Mouse (Mus musculus): ENCODE measurements around the gene H2-T24. TPM values are rescaled to one million over a fixed set of nuclear protein-coding genes. Genes with fewer than 3 reads are reported as not detected.

H2-T24 gene
- polyA plus RNA-seq, 1 experiment from 2014 or later, result 2.9 TPM

- WGBS (ENCODE audit: insufficient replicate concordance), result 80% methylated on average over 7 of the region's 7 CpGs
- Histone ChIP-seq H3K27ac (ENCODE audit: low read depth, low read length) (no peak overlapping the region), H3K4me1 (ENCODE audit: control insufficient read depth, insufficient read depth, low read length) (no peaks in the 10 kb centered on the region), H3K4me2 (no peak overlapping the region), H3K9ac (ENCODE audit: low read depth, low read length) (no peak overlapping the region), H3K4me3 (ENCODE audit: low read depth, low read length) (no peak overlapping the region), H3K27me3 (ENCODE audit: control insufficient read depth, insufficient read depth, low read length) (no peaks in the 10 kb centered on the region), H3K9me3 (replicated peaks; ENCODE audit: control insufficient read depth, low read length) (no peaks in the 10 kb centered on the region), H3K36me3 (ENCODE audit: control insufficient read depth, insufficient read depth, low read length) (no peaks in the 10 kb centered on the region)
- ATAC-seq (replicated peaks; ENCODE audit: insufficient number of reproducible peaks, low FRiP score, low TSS enrichment), result no peak
These were observed 8.7 kb upstream of the H2-T24 start for GRCm38 (mm10) chr17:36028879-36029619.

- no peak overlapping the region for H3K9ac ChIP-seq (ENCODE audit: low read depth, low read length)
- no peaks in the 10 kb centered on the region for H3K9me3 ChIP-seq (replicated peaks; ENCODE audit: control insufficient read depth, low read length)
- no peak overlapping the region for H3K4me3 ChIP-seq (ENCODE audit: low read depth, low read length)
- no peaks in the 10 kb centered on the region for H3K27me3 ChIP-seq (ENCODE audit: control insufficient read depth, insufficient read depth, low read length)
- no peak overlapping the region for H3K4me2 ChIP-seq
- H3K4me1 ChIP-seq (ENCODE audit: control insufficient read depth, insufficient read depth, low read length), result peaks cover 3% of the 10 kb centered on the region; the same call in 1 of the 2 replicates
- no peak for ATAC-seq (replicated peaks; ENCODE audit: insufficient number of reproducible peaks, low FRiP score, low TSS enrichment)
- no peaks in the 10 kb centered on the region for H3K36me3 ChIP-seq (ENCODE audit: control insufficient read depth, insufficient read depth, low read length)
- WGBS (ENCODE audit: insufficient replicate concordance), result 88% methylated on average over 4 of the region's 4 CpGs
- no peak overlapping the region for H3K27ac ChIP-seq (ENCODE audit: low read depth, low read length)
These were observed 7.3 kb upstream of the H2-T24 start for GRCm38 (mm10) chr17:36027663-36028062.

- H3K4me2 ChIP-seq, result no peak overlapping the region
- no peak for ATAC-seq (replicated peaks; ENCODE audit: insufficient number of reproducible peaks, low FRiP score, low TSS enrichment)
- H3K9ac ChIP-seq (ENCODE audit: low read depth, low read length), result no peak overlapping the region
- H3K4me1 ChIP-seq (ENCODE audit: control insufficient read depth, insufficient read depth, low read length), result peaks cover 3% of the 10 kb centered on the region; the same call in 1 of the 2 replicates
- no peak overlapping the region for H3K27ac ChIP-seq (ENCODE audit: low read depth, low read length)
- H3K4me3 ChIP-seq (ENCODE audit: low read depth, low read length), result no peak overlapping the region
- no peaks in the 10 kb centered on the region for H3K36me3 ChIP-seq (ENCODE audit: control insufficient read depth, insufficient read depth, low read length)
- no peaks in the 10 kb centered on the region for H3K27me3 ChIP-seq (ENCODE audit: control insufficient read depth, insufficient read depth, low read length)
- WGBS (ENCODE audit: insufficient replicate concordance), result 40% methylated on average over 4 of the region's 4 CpGs
- H3K9me3 ChIP-seq (replicated peaks; ENCODE audit: control insufficient read depth, low read length), result no peaks in the 10 kb centered on the region
These were observed 5.5 kb upstream of the H2-T24 start for GRCm38 (mm10) chr17:36025901-36026300.

- Histone ChIP-seq H3K4me3 (ENCODE audit: low read depth, low read length) (no peak overlapping the region), H3K27me3 (ENCODE audit: control insufficient read depth, insufficient read depth, low read length) (no peaks in the 10 kb centered on the region), H3K4me1 (ENCODE audit: control insufficient read depth, insufficient read depth, low read length) (peaks cover 3% of the 10 kb centered on the region; the same call in 1 of the 2 replicates), H3K9ac (ENCODE audit: low read depth, low read length) (no peak overlapping the region), H3K9me3 (replicated peaks; ENCODE audit: control insufficient read depth, low read length) (no peaks in the 10 kb centered on the region), H3K36me3 (ENCODE audit: control insufficient read depth, insufficient read depth, low read length) (no peaks in the 10 kb centered on the region), H3K27ac (ENCODE audit: low read depth, low read length) (no peak overlapping the region), H3K4me2 (no peak overlapping the region)
- WGBS (ENCODE audit: insufficient replicate concordance), result 51% methylated on average over 5 of the region's 5 CpGs
- ATAC-seq (replicated peaks; ENCODE audit: insufficient number of reproducible peaks, low FRiP score, low TSS enrichment), result no peak
These were observed 4.8 kb upstream of the H2-T24 start for GRCm38 (mm10) chr17:36025197-36025596.

GRCm38 (mm10) chr17:36023710-36024654 is 3.6 kb upstream of the H2-T24 start:
- H3K4me1 ChIP-seq (ENCODE audit: control insufficient read depth, insufficient read depth, low read length), result peaks cover 3% of the 10 kb centered on the region; the same call in 1 of the 2 replicates
- peak; percentile 60 for ATAC-seq (replicated peaks; ENCODE audit: insufficient number of reproducible peaks, low FRiP score, low TSS enrichment)
- H3K4me2 ChIP-seq, result no peak overlapping the region; the same call in 1 of the 2 replicates
- 61% methylated on average over 9 of the region's 9 CpGs for WGBS (ENCODE audit: insufficient replicate concordance)
- no peak overlapping the region for H3K9ac ChIP-seq (ENCODE audit: low read depth, low read length)
- H3K9me3 ChIP-seq (replicated peaks; ENCODE audit: control insufficient read depth, low read length), result no peaks in the 10 kb centered on the region
- H3K27ac ChIP-seq (ENCODE audit: low read depth, low read length), result no peak overlapping the region
- no peaks in the 10 kb centered on the region for H3K36me3 ChIP-seq (ENCODE audit: control insufficient read depth, insufficient read depth, low read length)
- no peaks in the 10 kb centered on the region for H3K27me3 ChIP-seq (ENCODE audit: control insufficient read depth, insufficient read depth, low read length)
- H3K4me3 ChIP-seq (ENCODE audit: low read depth, low read length), result no peak overlapping the region

- peaks cover 3% of the 10 kb centered on the region; the same call in 1 of the 2 replicates for H3K4me1 ChIP-seq (ENCODE audit: control insufficient read depth, insufficient read depth, low read length)
- H3K9me3 ChIP-seq (replicated peaks; ENCODE audit: control insufficient read depth, low read length), result no peaks in the 10 kb centered on the region
- H3K27me3 ChIP-seq (ENCODE audit: control insufficient read depth, insufficient read depth, low read length), result no peaks in the 10 kb centered on the region
- no peak overlapping the region for H3K27ac ChIP-seq (ENCODE audit: low read depth, low read length)
- WGBS (ENCODE audit: insufficient replicate concordance), result 85% methylated on average over 6 of the region's 6 CpGs
- no peak overlapping the region for H3K9ac ChIP-seq (ENCODE audit: low read depth, low read length)
- H3K4me2 ChIP-seq, result no peak overlapping the region
- no peak overlapping the region for H3K4me3 ChIP-seq (ENCODE audit: low read depth, low read length)
- no peak for ATAC-seq (replicated peaks; ENCODE audit: insufficient number of reproducible peaks, low FRiP score, low TSS enrichment)
- H3K36me3 ChIP-seq (ENCODE audit: control insufficient read depth, insufficient read depth, low read length), result no peaks in the 10 kb centered on the region
These were observed 2.6 kb upstream of the H2-T24 start for GRCm38 (mm10) chr17:36022922-36023321.

- Histone ChIP-seq H3K4me2 (no peak overlapping the region), H3K9ac (ENCODE audit: low read depth, low read length) (no peak overlapping the region), H3K4me1 (ENCODE audit: control insufficient read depth, insufficient read depth, low read length) (peaks cover 3% of the 10 kb centered on the region; the same call in 1 of the 2 replicates), H3K4me3 (ENCODE audit: low read depth, low read length) (no peak overlapping the region), H3K36me3 (ENCODE audit: control insufficient read depth, insufficient read depth, low read length) (no peaks in the 10 kb centered on the region), H3K27ac (ENCODE audit: low read depth, low read length) (no peak overlapping the region), H3K27me3 (ENCODE audit: control insufficient read depth, insufficient read depth, low read length) (no peaks in the 10 kb centered on the region), H3K9me3 (replicated peaks; ENCODE audit: control insufficient read depth, low read length) (no peaks in the 10 kb centered on the region)
- no peak for ATAC-seq (replicated peaks; ENCODE audit: insufficient number of reproducible peaks, low FRiP score, low TSS enrichment)
- WGBS (ENCODE audit: insufficient replicate concordance), result 82% methylated on average over 9 of the region's 9 CpGs
These were observed 1.7 kb upstream of the H2-T24 start for GRCm38 (mm10) chr17:36022098-36022497.

GRCm38 (mm10) chr17:36021309-36021708 is 949 bp upstream of the H2-T24 start:
- Histone ChIP-seq H3K4me1 (ENCODE audit: control insufficient read depth, insufficient read depth, low read length) (peaks cover 3% of the 10 kb centered on the region; the same call in 1 of the 2 replicates), H3K4me2 (peak overlapping the region; percentile 57), H3K36me3 (ENCODE audit: control insufficient read depth, insufficient read depth, low read length) (no peaks in the 10 kb centered on the region), H3K9me3 (replicated peaks; ENCODE audit: control insufficient read depth, low read length) (no peaks in the 10 kb centered on the region), H3K27me3 (ENCODE audit: control insufficient read depth, insufficient read depth, low read length) (no peaks in the 10 kb centered on the region), H3K4me3 (ENCODE audit: low read depth, low read length) (no peak overlapping the region), H3K9ac (ENCODE audit: low read depth, low read length) (no peak overlapping the region), H3K27ac (ENCODE audit: low read depth, low read length) (peak overlapping the region; percentile 75; the same call in 1 of the 2 replicates)
- no peak for ATAC-seq (replicated peaks; ENCODE audit: insufficient number of reproducible peaks, low FRiP score, low TSS enrichment)
- WGBS (ENCODE audit: insufficient replicate concordance), result 90% methylated on average over 1 of the region's 1 CpGs
